In genomic region chr2:154789977-154790655, GRCm38 (mm10) we compare ENCODE assay signal across 9 mouse cellular contexts. TPM values are rescaled to one million over a fixed set of nuclear protein-coding genes. Genes with fewer than 3 reads are reported as not detected.
DNase-seq lines count a peak whose midpoint lies in the region; ATAC-seq and TF ChIP-seq lines count a peak whose summit lies in the region.
"Had no signal": no experiment of that assay in that cellular context is flagged by ENCODE, and none has a peak within 500 bp of the region (broad histone marks: within the 10 kb centered on the region; RNA-seq: fewer than 3 reads in every experiment).

No protein-coding gene starts in this region.

- in situ Hi-C loops in ES-E14 (cut with MboI; ENCODE audit: low sequenced_read_pairs in 2 of 2, unreplicated experiment in 2 of 2): no loop called here

- H3K27me3 ChIP-seq in heart, embryonic 13.5 days (replicated peaks): no peaks in the 10 kb centered on the region
- H3K27me3 ChIP-seq in embryonic facial prominence, embryonic 11.5 days (ENCODE audit: control insufficient read depth, insufficient read depth, low read length): no peaks in the 10 kb centered on the region
- no peaks in the 10 kb centered on the region for H3K27me3 ChIP-seq in limb, embryonic 10.5 days (ENCODE audit: low read depth, poor library complexity, severe bottlenecking)
- no peaks in the 10 kb centered on the region for H3K27me3 ChIP-seq in stomach, embryonic 15.5 days (replicated peaks)

- peaks cover 51% of the 10 kb centered on the region for H3K4me1 ChIP-seq in heart, embryonic 13.5 days
- H3K4me1 ChIP-seq in ES-E14 (ENCODE audit: control insufficient read depth in 2 of 2, insufficient read depth in 2 of 2, low read length in 2 of 2, poor library complexity in 1 of 2): peaks cover 2 to 14% of the 10 kb centered on the region in 2 experiments; a peak in 2 of 4 replicates
- no peaks in the 10 kb centered on the region for H3K4me1 ChIP-seq in embryonic facial prominence, embryonic 11.5 days (ENCODE audit: control insufficient read depth, insufficient read depth, low read length)
- H3K4me1 ChIP-seq in limb, embryonic 10.5 days: peaks cover 45% of the 10 kb centered on the region
- H3K4me1 ChIP-seq in stomach, embryonic 15.5 days: peaks cover 28% of the 10 kb centered on the region

- no peak for ATAC-seq in heart, embryonic 13.5 days (ENCODE audit: extremely low read depth, insufficient number of reproducible peaks, low FRiP score, low TSS enrichment)
- ATAC-seq in embryonic facial prominence, embryonic 11.5 days (replicated peaks; ENCODE audit: insufficient number of reproducible peaks, low FRiP score, low TSS enrichment, low read depth): no peak
- ATAC-seq in stomach, embryonic 15.5 days (ENCODE audit: insufficient read depth, low FRiP score, low read depth): no peak

- 7% methylated on average over 14 of the region's 14 CpGs for WGBS in heart, embryonic 13.5 days
- 6% methylated on average over 14 of the region's 14 CpGs for WGBS in embryonic facial prominence, embryonic 11.5 days
- WGBS in limb, embryonic 10.5 days: 8% methylated on average over 14 of the region's 14 CpGs
- WGBS in stomach, embryonic 15.5 days: 6% methylated on average over 14 of the region's 14 CpGs

- peak overlapping the region; percentile 95 for H3K4me2 ChIP-seq in heart, embryonic 13.5 days
- peak overlapping the region; percentile 34 for H3K4me2 ChIP-seq in embryonic facial prominence, embryonic 11.5 days (ENCODE audit: low read depth, low read length)
- H3K4me2 ChIP-seq in stomach, embryonic 15.5 days: peak overlapping the region; percentile 56

- intact Hi-C loops in heart, postnatal 25 days (cut with DNase I): no loop called here

- no peaks in the 10 kb centered on the region for H3K9me3 ChIP-seq in heart, embryonic 13.5 days
- no peaks in the 10 kb centered on the region for H3K9me3 ChIP-seq in ES-E14 (ENCODE audit: control insufficient read depth, insufficient read depth, low read depth, low read length)
- H3K9me3 ChIP-seq in embryonic facial prominence, embryonic 11.5 days (replicated peaks; ENCODE audit: control insufficient read depth, low read length): no peaks in the 10 kb centered on the region
- H3K9me3 ChIP-seq in limb, embryonic 10.5 days (replicated peaks): no peaks in the 10 kb centered on the region
- H3K9me3 ChIP-seq in stomach, embryonic 15.5 days: no peaks in the 10 kb centered on the region

- no peaks in the 10 kb centered on the region; the same call in 1 of the 2 replicates for H3K36me3 ChIP-seq in heart, embryonic 13.5 days
- H3K36me3 ChIP-seq in ES-E14 (ENCODE audit: control insufficient read depth, insufficient read depth, low read length, poor library complexity, severe bottlenecking): no peaks in the 10 kb centered on the region
- H3K36me3 ChIP-seq in embryonic facial prominence, embryonic 11.5 days (replicated peaks; ENCODE audit: control insufficient read depth, insufficient read depth, low read depth, low read length): no peaks in the 10 kb centered on the region
- peaks cover 9% of the 10 kb centered on the region for H3K36me3 ChIP-seq in limb, embryonic 10.5 days
- H3K36me3 ChIP-seq in stomach, embryonic 15.5 days: no peaks in the 10 kb centered on the region

- peak overlapping the region; percentile 66 for H3K9ac ChIP-seq in heart, embryonic 13.5 days
- H3K9ac ChIP-seq in ES-E14 (ENCODE audit: insufficient read depth, low read depth, low read length, poor library complexity, severe bottlenecking): peak overlapping the region; percentile 33; the same call in 1 of the 2 replicates
- H3K9ac ChIP-seq in embryonic facial prominence, embryonic 11.5 days (replicated peaks; ENCODE audit: low read length): no peak overlapping the region; the same call in 1 of the 2 replicates
- no peak overlapping the region for H3K9ac ChIP-seq in stomach, embryonic 15.5 days

- H3K27ac ChIP-seq in heart, embryonic 13.5 days (replicated peaks): peak overlapping the region; percentile 43
- peak overlapping the region; percentile 10; the same call in 1 of the 2 replicates for H3K27ac ChIP-seq in ES-E14 (ENCODE audit: insufficient read depth, low read depth, low read length, poor library complexity, severe bottlenecking)
- no peak overlapping the region for H3K27ac ChIP-seq in embryonic facial prominence, embryonic 11.5 days (replicated peaks; ENCODE audit: low read depth, low read length)
- peak overlapping the region; percentile 99 for H3K27ac ChIP-seq in limb, embryonic 10.5 days
- H3K27ac ChIP-seq in stomach, embryonic 15.5 days: peak overlapping the region; percentile 51

- no peak for DNase-seq in heart, postnatal 25 days (ENCODE audit: low spot score)
- no peak for DNase-seq in ES-E14 (ENCODE audit: low read depth, low spot score)
- peak; percentile 17 for DNase-seq in embryonic facial prominence, embryonic 11.5 days (ENCODE audit: low spot score)
- DNase-seq in limb, embryonic 10.5 days (ENCODE audit: low spot score): no peak
- no peak for DNase-seq in ovary, adult 18-20 months (ENCODE audit: low spot score)
- DNase-seq in urinary bladder, adult 18-20 months (ENCODE audit: low spot score in 2 of 2): no peak

- H3K4me3 ChIP-seq in heart, embryonic 13.5 days: peak overlapping the region; percentile 97
- peak overlapping the region; percentile 35 to 78 for H3K4me3 ChIP-seq in ES-E14 (ENCODE audit: insufficient read depth in 1 of 2, low read depth in 1 of 2, low read length in 2 of 2, poor library complexity in 1 of 2, severe bottlenecking in 1 of 2)
- H3K4me3 ChIP-seq in embryonic facial prominence, embryonic 11.5 days (ENCODE audit: low read depth, low read length): peak overlapping the region; percentile 24
- peak overlapping the region; percentile 92 for H3K4me3 ChIP-seq in limb, embryonic 10.5 days
- peak overlapping the region; percentile 99 for H3K4me3 ChIP-seq in stomach, embryonic 15.5 days (replicated peaks)

TF ChIP-seq in ES-E14, 5 proteins besides CTCF, POLR2A, EP300 and RAD21:
- TF ChIP-seq CHD2 (IDR thresholded peaks at IDR 0.05; ENCODE audit: low read depth, low read length) (no peak), ZC3H11A (IDR thresholded peaks at IDR 0.05; ENCODE audit: borderline replicate concordance, low read depth, low read length) (no peak), MAFK (IDR thresholded peaks at IDR 0.05; ENCODE audit: insufficient read depth, low read depth, low read length) (no peak), ZNF384 (IDR thresholded peaks at IDR 0.05; ENCODE audit: low read depth, low read length) (peak; percentile 89), HCFC1 (IDR thresholded peaks at IDR 0.05; ENCODE audit: borderline replicate concordance, insufficient read depth, low read length) (no peak)

RNA-seq across cellular contexts. Expression of gene Raly, which starts 0.8 kb away (rescaled TPM):
- 27.8 and 32.4 TPM in 2 replicates for polyA plus RNA-seq in heart, embryonic 13.5 days (2015; fragmentation: Nextera tagmentation; extraction: Ambion mirVana)
- total RNA-seq in heart, postnatal 25 days (2021): 100 to 1,000 TPM in 1 of 2 experiments, 10 to 100 TPM in 1; 95.9 to 103 TPM
- total RNA-seq in ES-E14 (2012; rRNA removed): 156 and 209 TPM in 2 replicates
- polyA plus RNA-seq in embryonic facial prominence, embryonic 11.5 days (2014; fragmentation: Nextera tagmentation; extraction: Ambion mirVana): 67.2 and 80.0 TPM in 2 replicates
- 55.0 and 61.9 TPM in 2 replicates for polyA plus RNA-seq in limb, embryonic 10.5 days (2016; fragmentation: Nextera tagmentation; extraction: Ambion mirVana)
- 36.7 and 39.2 TPM in 2 replicates for polyA plus RNA-seq in stomach, embryonic 15.5 days (2015; fragmentation: Nextera tagmentation; extraction: Ambion mirVana)

RNA-seq across cellular contexts. Expression of gene a, which starts 1.1 kb away (rescaled TPM):
- 0.32 TPM in 1 of 2 replicates, not detected in the other for polyA plus RNA-seq in heart, embryonic 13.5 days (2015; fragmentation: Nextera tagmentation; extraction: Ambion mirVana)
- not detected for total RNA-seq in heart, postnatal 25 days (2021)
- total RNA-seq in ES-E14 (2012; rRNA removed): 0.49 TPM in 1 of 2 replicates, not detected in the other
- 3.3 and 4.4 TPM in 2 replicates for polyA plus RNA-seq in embryonic facial prominence, embryonic 11.5 days (2014; fragmentation: Nextera tagmentation; extraction: Ambion mirVana)
- 32.5 and 45.1 TPM in 2 replicates for polyA plus RNA-seq in limb, embryonic 10.5 days (2016; fragmentation: Nextera tagmentation; extraction: Ambion mirVana)
- 0.57 and 1.3 TPM in 2 replicates for polyA plus RNA-seq in stomach, embryonic 15.5 days (2015; fragmentation: Nextera tagmentation; extraction: Ambion mirVana)
- total RNA-seq: neutrophil, adult 5-6 weeks had no signal

RNA-seq across cellular contexts. Expression of gene Gm14214, which starts 20.3 kb away (rescaled TPM):
- polyA plus RNA-seq in heart, embryonic 13.5 days (2015; fragmentation: Nextera tagmentation; extraction: Ambion mirVana): not detected in 2 replicates
- not detected for total RNA-seq in heart, postnatal 25 days (2021)
- not detected in 2 replicates for total RNA-seq in ES-E14 (2012; rRNA removed)
- polyA plus RNA-seq in embryonic facial prominence, embryonic 11.5 days (2014; fragmentation: Nextera tagmentation; extraction: Ambion mirVana): not detected in 2 replicates
- polyA plus RNA-seq in limb, embryonic 10.5 days (2016; fragmentation: Nextera tagmentation; extraction: Ambion mirVana): not detected in 2 replicates
- polyA plus RNA-seq in stomach, embryonic 15.5 days (2015; fragmentation: Nextera tagmentation; extraction: Ambion mirVana): not detected in 2 replicates
- total RNA-seq: neutrophil, adult 5-6 weeks had no signal

Comparison
In these comparisons a context has a peak if more than half of its experiments do, and no peak if none do; other contexts are left out.
1. H3K4me2 ChIP-seq: peak in every context shown above with its lines; median percentile 95 in heart, embryonic 13.5 days; 56 in stomach, embryonic 15.5 days; 34 in embryonic facial prominence, embryonic 11.5 days.
2. H3K4me3 ChIP-seq: peak in every context shown above with its lines; median percentile 99 in stomach, embryonic 15.5 days; 97 in heart, embryonic 13.5 days; 92 in limb, embryonic 10.5 days; 56 in ES-E14; 24 in embryonic facial prominence, embryonic 11.5 days.
3. H3K9ac ChIP-seq: peak in heart, embryonic 13.5 days (single experiment) and ES-E14 (single experiment); none in embryonic facial prominence, embryonic 11.5 days (single experiment) and stomach, embryonic 15.5 days (single experiment).